Mouse (Mus musculus) G1E (cell line): ENCODE measurements at regions not wholly inside any gene's neighbourhood (a gene's known extent, or its start where the extent isn't known, plus 50 kb on each side); places are given as distances from the start of the nearest gene placed in this dataset.

Experiments
- CTCF ChIP-seq: IDR thresholded peaks from 2 replicates; pipeline ENCODE4 v1.5.1; 2012; ENCODE audit warnings: low read depth, low read length, inconsistent platforms, mixed read lengths
- POLR2AphosphoS5 ChIP-seq: IDR thresholded peaks from 2 replicates; pipeline ENCODE4 v1.6.1; 2012; ENCODE audit warnings: low read depth, low read length, inconsistent platforms; ENCODE audit not compliant: insufficient replicate concordance

DNA sequence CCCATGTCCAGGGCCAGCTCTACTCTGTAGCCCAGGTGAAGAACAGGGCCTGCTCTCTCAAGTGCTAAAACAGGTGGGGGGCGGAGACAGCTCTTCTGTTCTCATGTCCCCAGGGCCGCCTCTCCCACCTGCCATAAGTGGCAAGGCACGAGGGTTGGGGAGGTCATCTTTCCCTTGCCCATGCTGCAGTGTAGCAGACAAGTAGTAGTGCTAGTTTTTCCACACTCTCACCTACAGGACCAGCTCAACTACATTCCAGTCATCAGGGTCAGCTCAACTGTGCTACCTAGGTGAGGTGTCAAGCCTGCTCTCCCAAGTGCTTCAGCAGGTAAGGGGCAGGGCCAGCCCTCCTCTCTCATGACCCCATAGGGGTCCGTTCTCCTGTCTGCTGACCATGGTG lies 219.8 kb downstream of the Otol1 start:
- no peak for TF ChIP-seq CTCF
- TF ChIP-seq POLR2AphosphoS5: no peak
